Mouse (Mus musculus) hindbrain, embryonic 10.5 days (tissue): ENCODE results near the gene Tgds. TPM values are rescaled to one million over a fixed set of nuclear protein-coding genes. Genes with fewer than 3 reads are reported as not detected.

Source experiments
- DNase-seq: peaks from one replicate; pipeline ENCODE4 v3.0.0-alpha.2; 2017; ENCODE audit warnings: low spot score
- H3K27ac ChIP-seq: fragments of 300-500 bp; sonication (generic); 2 replicates; pipeline ENCODE4 v1.5.1; 2016; ENCODE audit warnings: mild to moderate bottlenecking, moderate library complexity
- H3K27me3 ChIP-seq: fragments of 300-500 bp; sonication (generic); 2 replicates; pipeline ENCODE4 v1.6.1; 2016; ENCODE audit warnings: mild to moderate bottlenecking; ENCODE audit not compliant: poor library complexity, insufficient read depth, severe bottlenecking
- H3K36me3 ChIP-seq: fragments of 300-500 bp; sonication (generic); 2 replicates; pipeline ENCODE4 v1.6.1; 2016; ENCODE audit warnings: mild to moderate bottlenecking, moderate library complexity
- H3K4me1 ChIP-seq: fragments of 300-500 bp; sonication (generic); replicated peaks from 2 replicates; pipeline ENCODE4 v1.6.1; 2016; ENCODE audit warnings: mild to moderate bottlenecking
- H3K4me3 ChIP-seq: fragments of 300-500 bp; sonication (generic); 2 replicates; pipeline ENCODE4 v1.5.1; 2016; ENCODE audit warnings: mild to moderate bottlenecking, moderate library complexity
- H3K9me3 ChIP-seq: fragments of 300-500 bp; sonication (generic); 2 replicates; pipeline ENCODE4 v1.6.1; 2016; ENCODE audit warnings: mild to moderate bottlenecking, moderate library complexity
- WGBS: fragments of 180-500 bp; shearing (Covaris S2); methylation state at CpG from one replicate; pipeline ENCODE4 v1.1.7; 2016; 5-methylcytosine and 5-hydroxymethylcytosine counted together
- polyA plus RNA-seq: library from polyadenylated mRNA; unstranded; fragments of >200 nt; fragmentation: Nextera tagmentation; extraction: Ambion mirVana; gene quantifications from 2 replicates; pipeline ENCODE4 v1.2.1, GENCODE M21; 2016

Tgds gene
- 29.4 and 32.3 TPM in 2 replicates for polyA plus RNA-seq

GRCm38 (mm10) chr14:118132642-118132977, at the start of gene Tgds:
Tgds (minus strand) TSS chr14:118132755.
- Histone ChIP-seq H3K36me3 (peaks cover 25% of the 10 kb centered on the region), H3K27ac (peak within 1 kb of the TSS; percentile 89), H3K9me3 (no peaks in the 10 kb centered on the region), H3K4me1 (peaks cover 38% of the 10 kb centered on the region), H3K27me3 (peaks cover 12% of the 10 kb centered on the region; the same call in 1 of the 2 replicates), H3K4me3 (peak within 1 kb of the TSS; percentile 84)
- 0% methylated on average over 28 of the region's 28 CpGs for WGBS
- peak; percentile 99 for DNase-seq

- DNase-seq, result peak; percentile 58
- WGBS, result 5% methylated on average over 10 of the region's 10 CpGs
- H3K36me3 ChIP-seq, result no peaks in the 10 kb centered on the region
Observed at GRCm38 (mm10) chr14:118180711-118181177, 48.2 kb upstream of the Tgds start.

GRCm38 (mm10) chr14:118180117-118180557, 47.6 kb upstream of the Tgds start:
- Histone ChIP-seq H3K9me3 (no peaks in the 10 kb centered on the region), H3K4me1 (peaks cover 13% of the 10 kb centered on the region), H3K4me3 (peak overlapping the region; percentile 61), H3K27me3 (no peaks in the 10 kb centered on the region), H3K27ac (peak overlapping the region; percentile 94), H3K36me3 (no peaks in the 10 kb centered on the region)
- WGBS, result under 1% methylated on average over 20 of the region's 20 CpGs
- DNase-seq, result peak; percentile 81

More at GRCm38 (mm10) chr14:118180711-118181177, 48.2 kb upstream of the Tgds start:
- Histone ChIP-seq H3K4me3 (peak overlapping the region; percentile 61), H3K27me3 (no peaks in the 10 kb centered on the region), H3K4me1 (peaks cover 13% of the 10 kb centered on the region), H3K9me3 (no peaks in the 10 kb centered on the region), H3K27ac (peak overlapping the region; percentile 94)

- Histone ChIP-seq H3K9me3 (no peaks in the 10 kb centered on the region), H3K36me3 (no peaks in the 10 kb centered on the region), H3K27ac (peak overlapping the region; percentile 94), H3K4me3 (peak overlapping the region; percentile 61), H3K4me1 (peaks cover 13% of the 10 kb centered on the region), H3K27me3 (no peaks in the 10 kb centered on the region)
- no peak for DNase-seq
- 33% methylated on average over 7 of the region's 7 CpGs for WGBS
Observed at GRCm38 (mm10) chr14:118179701-118180100, 47.1 kb upstream of the Tgds start.

GRCm38 (mm10) chr14:118179251-118179650, 46.7 kb upstream of the Tgds start:
- Histone ChIP-seq H3K4me3 (no peak overlapping the region), H3K27me3 (no peaks in the 10 kb centered on the region), H3K27ac (no peak overlapping the region), H3K36me3 (no peaks in the 10 kb centered on the region), H3K4me1 (peaks cover 14% of the 10 kb centered on the region), H3K9me3 (no peaks in the 10 kb centered on the region)
- no peak for DNase-seq
- 64% methylated on average over 1 of the region's 1 CpGs for WGBS

GRCm38 (mm10) chr14:118175694-118176085, 43.1 kb upstream of the Tgds start:
- WGBS, result 92% methylated on average over 12 of the region's 12 CpGs
- H3K4me3 ChIP-seq, result no peak overlapping the region
- H3K9me3 ChIP-seq, result no peaks in the 10 kb centered on the region
- H3K27me3 ChIP-seq, result no peaks in the 10 kb centered on the region
- peaks cover 37% of the 10 kb centered on the region for H3K4me1 ChIP-seq
- no peak for DNase-seq
- no peaks in the 10 kb centered on the region for H3K36me3 ChIP-seq
- H3K27ac ChIP-seq, result no peak overlapping the region

GRCm38 (mm10) chr14:118175071-118175693, 42.6 kb upstream of the Tgds start:
- 92% methylated on average over 30 of the region's 30 CpGs for WGBS

GRCm38 (mm10) chr14:118173590-118174203, 41.1 kb upstream of the Tgds start:
- Histone ChIP-seq H3K27me3 (no peaks in the 10 kb centered on the region), H3K27ac (peak overlapping the region; percentile 23; the same call in 1 of the 2 replicates), H3K4me1 (peaks cover 27% of the 10 kb centered on the region), H3K36me3 (peaks cover 13% of the 10 kb centered on the region), H3K4me3 (no peak overlapping the region), H3K9me3 (0 out of 2 replicates have a peak, but pooled peaks cover 2% of the 10 kb centered on the region)
- WGBS, result 60% methylated on average over 11 of the region's 11 CpGs
- no peak for DNase-seq

More at GRCm38 (mm10) chr14:118175071-118175693, 42.6 kb upstream of the Tgds start:
- Histone ChIP-seq H3K4me3 (no peak overlapping the region), H3K27ac (no peak overlapping the region), H3K27me3 (no peaks in the 10 kb centered on the region), H3K9me3 (no peaks in the 10 kb centered on the region), H3K4me1 (peaks cover 33% of the 10 kb centered on the region), H3K36me3 (no peaks in the 10 kb centered on the region)
- DNase-seq, result no peak

GRCm38 (mm10) chr14:118168776-118169175, 36.2 kb upstream of the Tgds start:
- Histone ChIP-seq H3K27me3 (no peaks in the 10 kb centered on the region), H3K36me3 (peaks cover 23% of the 10 kb centered on the region), H3K4me1 (peaks cover 22% of the 10 kb centered on the region), H3K4me3 (no peak overlapping the region), H3K27ac (no peak overlapping the region), H3K9me3 (0 out of 2 replicates have a peak, but pooled peaks cover 5% of the 10 kb centered on the region)
- DNase-seq, result no peak
- 91% methylated on average over 4 of the region's 4 CpGs for WGBS

GRCm38 (mm10) chr14:118162640-118163039, 30.1 kb upstream of the Tgds start:
- 76% methylated on average over 14 of the region's 14 CpGs for WGBS
- peaks cover 61% of the 10 kb centered on the region for H3K36me3 ChIP-seq

GRCm38 (mm10) chr14:118161751-118162150, 29.2 kb upstream of the Tgds start:
- 89% methylated on average over 3 of the region's 3 CpGs for WGBS
- peaks cover 62% of the 10 kb centered on the region for H3K36me3 ChIP-seq

More at GRCm38 (mm10) chr14:118162640-118163039, 30.1 kb upstream of the Tgds start:
- H3K4me3 ChIP-seq, result no peak overlapping the region
- no peaks in the 10 kb centered on the region for H3K9me3 ChIP-seq
- H3K4me1 ChIP-seq, result no peaks in the 10 kb centered on the region
- no peak overlapping the region for H3K27ac ChIP-seq
- no peak for DNase-seq
- H3K27me3 ChIP-seq, result no peaks in the 10 kb centered on the region

GRCm38 (mm10) chr14:118157146-118157545, 24.6 kb upstream of the Tgds start:
- WGBS, result 27% methylated on average over 5 of the region's 5 CpGs

More at GRCm38 (mm10) chr14:118161751-118162150, 29.2 kb upstream of the Tgds start:
- H3K9me3 ChIP-seq, result no peaks in the 10 kb centered on the region
- no peaks in the 10 kb centered on the region for H3K4me1 ChIP-seq
- H3K27me3 ChIP-seq, result no peaks in the 10 kb centered on the region
- H3K4me3 ChIP-seq, result no peak overlapping the region
- no peak for DNase-seq
- no peak overlapping the region for H3K27ac ChIP-seq

GRCm38 (mm10) chr14:118156740-118157139, 24.2 kb upstream of the Tgds start:
- 0 out of 2 replicates have a peak, but pooled peaks cover 4% of the 10 kb centered on the region for H3K4me1 ChIP-seq
- peaks cover 79% of the 10 kb centered on the region for H3K36me3 ChIP-seq
- H3K27me3 ChIP-seq, result no peaks in the 10 kb centered on the region
- no peak for DNase-seq
- H3K9me3 ChIP-seq, result no peaks in the 10 kb centered on the region
- no peak overlapping the region for H3K4me3 ChIP-seq
- no peak overlapping the region for H3K27ac ChIP-seq
- 87% methylated on average over 10 of the region's 10 CpGs for WGBS

More at GRCm38 (mm10) chr14:118157146-118157545, 24.6 kb upstream of the Tgds start:
- H3K4me1 ChIP-seq, result 0 out of 2 replicates have a peak, but pooled peaks cover 4% of the 10 kb centered on the region
- H3K27me3 ChIP-seq, result no peaks in the 10 kb centered on the region
- H3K4me3 ChIP-seq, result no peak overlapping the region
- H3K36me3 ChIP-seq, result peaks cover 83% of the 10 kb centered on the region
- DNase-seq, result peak; percentile 63
- H3K9me3 ChIP-seq, result no peaks in the 10 kb centered on the region
- no peak overlapping the region for H3K27ac ChIP-seq
